Mouse (Mus musculus) heart, postnatal 25 days (tissue): ENCODE measurements at regions not wholly inside any gene's neighbourhood (a gene's known extent, or its start where the extent isn't known, plus 50 kb on each side); places are given as distances from the start of the nearest gene placed in this dataset.

Source experiments
- DNase-seq: peaks from one replicate; pipeline ENCODE4 v3.0.0; 2022; ENCODE audit warnings: low spot score
- intact Hi-C: fragments of 180-260 bp; cut with DNase I; formaldehyde crosslinking; loops from one replicate; pipeline ENCODE4 v1.15.1; 2025

- no peak for DNase-seq
- intact Hi-C loops, result no loop called here
Measured at GRCm38 (mm10) chr10:84008923-84009322, 286.3 kb downstream of the 1500009L16Rik start.

GRCm38 (mm10) chr10:84019381-84019780 is 296.7 kb downstream of the 1500009L16Rik start:
- no peak for DNase-seq
- intact Hi-C loops, result loop anchor here (1.0 kb wide), 1 partner anchor 200 kb away; no protein-coding TSS in a partner anchor

GRCm38 (mm10) chr10:84020023-84020620 is 297.5 kb downstream of the 1500009L16Rik start:
- intact Hi-C loops, result loop anchor here (2.0 to 5.0 kb wide), 2 partner anchors 42 to 419 kb away; no protein-coding TSS in a partner anchor
- DNase-seq, result peak; percentile 23

GRCm38 (mm10) chr10:84021167-84022120 is 298.8 kb downstream of the 1500009L16Rik start:
- intact Hi-C loops, result loop anchor here (2.0 to 5.0 kb wide), 2 partner anchors 41 to 417 kb away; no protein-coding TSS in a partner anchor
- DNase-seq, result no peak

GRCm38 (mm10) chr10:84024294-84024693 is 301.6 kb downstream of the 1500009L16Rik start:
- DNase-seq, result no peak
- intact Hi-C loops, result loop anchor here (5.0 kb wide), 1 partner anchor 38 kb away; no protein-coding TSS in a partner anchor

- no peak for DNase-seq
- intact Hi-C loops, result loop anchor here (5.0 kb wide), 1 partner anchor 37 kb away; no protein-coding TSS in a partner anchor
Measured at GRCm38 (mm10) chr10:84024901-84025300, 302.2 kb downstream of the 1500009L16Rik start.

GRCm38 (mm10) chr10:84026798-84027197 is 304.1 kb downstream of the 1500009L16Rik start:
- intact Hi-C loops, result no loop called here
- no peak for DNase-seq

- DNase-seq, result no peak
- intact Hi-C loops, result no loop called here
Measured at GRCm38 (mm10) chr10:84036131-84036877, 313.6 kb downstream of the 1500009L16Rik start.

- intact Hi-C loops, result no loop called here
- peak; percentile 12 for DNase-seq
Measured at GRCm38 (mm10) chr10:84048706-84049105, 326.0 kb downstream of the 1500009L16Rik start.

- no peak for DNase-seq
- intact Hi-C loops, result no loop called here
Measured at GRCm38 (mm10) chr10:84052696-84053095, 330.0 kb downstream of the 1500009L16Rik start.

GRCm38 (mm10) chr10:84054551-84055336 is 332.1 kb downstream of the 1500009L16Rik start:
- DNase-seq, result no peak
- intact Hi-C loops, result loop anchor here (5.0 kb wide), 4 partner anchors 88 to 383 kb away; no protein-coding TSS in a partner anchor

- DNase-seq, result no peak
- intact Hi-C loops, result loop anchor here (5.0 kb wide), 4 partner anchors 87 to 382 kb away; no protein-coding TSS in a partner anchor
Measured at GRCm38 (mm10) chr10:84055402-84056167, 332.9 kb downstream of the 1500009L16Rik start.

GRCm38 (mm10) chr10:84056323-84057169 is 333.9 kb downstream of the 1500009L16Rik start:
- no peak for DNase-seq
- intact Hi-C loops, result loop anchor here (5.0 kb wide), 4 partner anchors 86 to 381 kb away; no protein-coding TSS in a partner anchor

- no peak for DNase-seq
- intact Hi-C loops, result loop anchor here (5.0 kb wide), 4 partner anchors 84 to 379 kb away; no protein-coding TSS in a partner anchor
Measured at GRCm38 (mm10) chr10:84058301-84058700, 335.6 kb downstream of the 1500009L16Rik start.

GRCm38 (mm10) chr10:84059646-84060491 is 337.2 kb downstream of the 1500009L16Rik start:
- no peak for DNase-seq
- intact Hi-C loops, result loop anchor here (5.0 kb wide), 5 partner anchors 38 to 377 kb away; no protein-coding TSS in a partner anchor

GRCm38 (mm10) chr10:84060492-84061218 is 338.0 kb downstream of the 1500009L16Rik start:
- peak; percentile 81 for DNase-seq
- intact Hi-C loops, result loop anchor here (5.0 kb wide), 1 partner anchor 38 kb away; no protein-coding TSS in a partner anchor
